Mouse (Mus musculus) thymus, adult 2 months (tissue): Measurements from ENCODE around the gene Bricd5. TPM values are rescaled to one million over a fixed set of nuclear protein-coding genes. Genes with fewer than 3 reads are reported as not detected.

ENCODE experiments used
- DNase-seq: peaks from one replicate; pipeline ENCODE4 v3.0.0; 2021
- H3K27ac ChIP-seq: fragments of 200-500 bp; 2 replicates; pipeline ENCODE4 v1.5.1; 2012; ENCODE audit warnings: low read length, control low read depth; ENCODE audit not compliant: control insufficient read depth, insufficient read depth
- H3K27me3 ChIP-seq: fragments of 200-500 bp; 2 replicates; pipeline ENCODE4 v1.6.1; 2012; ENCODE audit warnings: mild to moderate bottlenecking, low read length, moderate library complexity, mixed read lengths; ENCODE audit not compliant: control insufficient read depth, insufficient read depth
- H3K36me3 ChIP-seq: fragments of 200-500 bp; 2 replicates; pipeline ENCODE4 v1.6.1; 2012; ENCODE audit warnings: mild to moderate bottlenecking, low read length, moderate library complexity; ENCODE audit not compliant: control insufficient read depth, insufficient read depth
- H3K4me1 ChIP-seq: fragments of 200-500 bp; replicated peaks from 2 replicates; pipeline ENCODE4 v1.6.1; 2012; ENCODE audit warnings: low read length; ENCODE audit not compliant: control insufficient read depth, insufficient read depth
- H3K4me3 ChIP-seq: fragments of 200-500 bp; 2 replicates; pipeline ENCODE4 v1.5.1; 2012; ENCODE audit warnings: mild to moderate bottlenecking, low read length, control low read depth, moderate library complexity; ENCODE audit not compliant: control insufficient read depth, insufficient read depth
- CTCF ChIP-seq: fragments of 200-500 bp; IDR thresholded peaks from 2 replicates; pipeline ENCODE4 v1.5.1; 2012; ENCODE audit warnings: mild to moderate bottlenecking, control low read depth, low read length, moderate library complexity, borderline replicate concordance; ENCODE audit not compliant: control insufficient read depth, poor library complexity, insufficient read depth; ENCODE audit errors: extremely low read depth
- POLR2A ChIP-seq: fragments of 200-500 bp; IDR thresholded peaks from 2 replicates; pipeline ENCODE4 v1.6.1; 2012; ENCODE audit warnings: mild to moderate bottlenecking, low read length, control low read depth, moderate library complexity; ENCODE audit not compliant: control insufficient read depth, poor library complexity, insufficient read depth; ENCODE audit errors: extremely low read depth
- WGBS: fragments of 180-500 bp; shearing (Covaris S2); methylation state at CpG from one replicate; pipeline ENCODE4 v1.1.7; 2018; 5-methylcytosine and 5-hydroxymethylcytosine counted together
- polyA plus RNA-seq: library from polyadenylated mRNA; depleted of rRNA; stranded (reverse); fragments of >200 nt; gene quantifications from 2 replicates; pipeline ENCODE4 v1.2.3, GENCODE M21; 2012

Gene Bricd5
- polyA plus RNA-seq, 1 experiment, result 0.97 TPM

GRCm38 (mm10) chr17:24477985-24478600 lies 4.4 kb downstream of the Bricd5 start:
- WGBS, result 63% methylated on average over 11 of the region's 11 CpGs
- no peak overlapping the region for H3K27ac ChIP-seq
- TF ChIP-seq CTCF, result no peak
- TF ChIP-seq POLR2A, result no peak
- DNase-seq, result no peak
- H3K36me3 ChIP-seq, result peaks cover 22% of the 10 kb centered on the region
- H3K4me1 ChIP-seq, result peaks cover 8% of the 10 kb centered on the region
- H3K27me3 ChIP-seq, result no peaks in the 10 kb centered on the region
- H3K4me3 ChIP-seq, result 0 out of 2 replicates have a peak overlapping the region, but pooled peaks have one; percentile 95

DNA sequence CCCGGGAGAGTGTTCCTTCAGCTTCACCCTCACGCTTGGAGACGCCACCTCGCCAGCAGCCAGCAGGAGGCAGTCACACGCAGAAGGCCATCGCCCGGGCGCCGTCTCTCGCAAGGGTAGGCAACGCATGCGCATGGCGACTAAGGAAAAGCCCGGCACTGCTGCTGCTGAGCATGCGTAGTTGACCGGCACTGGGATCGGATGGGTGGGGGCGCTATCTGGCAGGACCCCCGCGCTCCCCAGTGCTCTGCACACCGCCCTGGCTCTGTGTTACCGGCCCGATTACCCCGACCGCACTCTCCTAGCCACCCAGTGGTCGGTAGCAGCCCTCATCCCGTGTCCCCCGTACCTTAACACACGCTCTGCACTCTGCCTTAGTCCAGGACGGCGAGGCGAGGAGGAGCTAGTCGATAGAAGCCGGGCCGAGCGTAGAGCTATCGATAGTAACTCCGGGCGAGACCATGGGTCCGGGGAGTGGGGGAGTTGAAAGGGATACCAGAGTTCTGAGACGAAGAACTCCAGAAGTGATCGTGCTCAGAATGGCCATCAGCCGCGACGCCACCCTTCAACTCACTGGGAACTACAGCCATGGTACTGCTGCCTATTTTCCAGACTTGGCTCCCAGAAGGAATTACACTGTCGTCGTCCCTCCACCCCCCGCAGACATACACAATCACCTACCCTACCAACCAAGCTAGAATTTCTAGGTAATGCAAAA lies 5.1 kb downstream of the Bricd5 start, which contains the start of gene Mlst8:
Mlst8 (minus strand) TSS at position 416 of the 718 bp plus-strand sequence.
- H3K4me3 ChIP-seq, result peak within 1 kb of the TSS; percentile 95
- peak; percentile 92 for TF ChIP-seq CTCF
- TF ChIP-seq POLR2A, result peak; percentile 54; the same call in 1 of the 2 replicates
- H3K36me3 ChIP-seq, result peaks cover 22% of the 10 kb centered on the region
- H3K27me3 ChIP-seq, result no peaks in the 10 kb centered on the region
- peaks cover 8% of the 10 kb centered on the region for H3K4me1 ChIP-seq
- WGBS, result under 1% methylated on average over 48 of the region's 48 CpGs
- H3K27ac ChIP-seq, result peak within 1 kb of the TSS; percentile 71
- DNase-seq, result peak; percentile 98

- TF ChIP-seq CTCF (no peak), POLR2A (no peak)
- H3K36me3 ChIP-seq, result peaks cover 22% of the 10 kb centered on the region
- no peaks in the 10 kb centered on the region for H3K27me3 ChIP-seq
- WGBS, result 19% methylated on average over 1 of the region's 1 CpGs
- H3K27ac ChIP-seq, result no peak overlapping the region
- H3K4me3 ChIP-seq, result no peak overlapping the region
- H3K4me1 ChIP-seq, result peaks cover 8% of the 10 kb centered on the region
- no peak for DNase-seq
Measured at GRCm38 (mm10) chr17:24479431-24479830, 5.7 kb downstream of the Bricd5 start.

GRCm38 (mm10) chr17:24480201-24480826 lies 6.6 kb downstream of the Bricd5 start:
- WGBS, result 73% methylated on average over 3 of the region's 3 CpGs

GRCm38 (mm10) chr17:24481027-24481815 lies 7.5 kb downstream of the Bricd5 start:
- Histone ChIP-seq H3K4me1 (peaks cover 8% of the 10 kb centered on the region), H3K4me3 (no peak overlapping the region), H3K36me3 (peaks cover 10% of the 10 kb centered on the region), H3K27ac (no peak overlapping the region), H3K27me3 (no peaks in the 10 kb centered on the region)
- no peak for DNase-seq
- TF ChIP-seq CTCF, result no peak
- no peak for TF ChIP-seq POLR2A
- WGBS, result 97% methylated on average over 20 of the region's 20 CpGs

More at GRCm38 (mm10) chr17:24480201-24480826, 6.6 kb downstream of the Bricd5 start:
- H3K27ac ChIP-seq, result no peak overlapping the region
- H3K36me3 ChIP-seq, result peaks cover 19% of the 10 kb centered on the region
- H3K4me3 ChIP-seq, result no peak overlapping the region
- TF ChIP-seq CTCF, result no peak
- TF ChIP-seq POLR2A, result no peak
- peaks cover 8% of the 10 kb centered on the region for H3K4me1 ChIP-seq
- no peak for DNase-seq
- H3K27me3 ChIP-seq, result no peaks in the 10 kb centered on the region

GRCm38 (mm10) chr17:24483495-24483894 lies 9.8 kb downstream of the Bricd5 start:
- no peak for DNase-seq
- Histone ChIP-seq H3K4me3 (no peak overlapping the region), H3K27ac (no peak overlapping the region), H3K27me3 (peaks cover 6% of the 10 kb centered on the region; the same call in 1 of the 2 replicates), H3K4me1 (peaks cover 4% of the 10 kb centered on the region; the same call in 1 of the 2 replicates), H3K36me3 (no peaks in the 10 kb centered on the region)
- WGBS, result 97% methylated on average over 3 of the region's 3 CpGs
- TF ChIP-seq POLR2A, result no peak
- no peak for TF ChIP-seq CTCF
